Mouse (Mus musculus): Measurements from ENCODE around the gene Btg3. TPM values are rescaled to one million over a fixed set of nuclear protein-coding genes. Genes with fewer than 3 reads are reported as not detected.
A peak's percentile ranks its signal among the peaks of the same experiment; 100 is the strongest.

The Btg3 gene
- polyA plus RNA-seq, 1 experiment from 2014 or later, result 21.5 TPM

GRCm38 (mm10) chr16:78343792-78344191, 33.2 kb downstream of the Btg3 start:
- Histone ChIP-seq H3K27ac (replicated peaks) (0 out of 2 replicates have a peak overlapping the region, but pooled peaks have one; percentile 15), H3K9ac (replicated peaks) (no peak overlapping the region), H3K27me3 (replicated peaks) (no peaks in the 10 kb centered on the region), H3K9me3 (replicated peaks) (no peaks in the 10 kb centered on the region), H3K4me1 (peaks cover 2% of the 10 kb centered on the region; the same call in 1 of the 2 replicates), H3K4me2 (no peak overlapping the region), H3K36me3 (peaks cover 4% of the 10 kb centered on the region; the same call in 1 of the 2 replicates), H3K4me3 (replicated peaks) (no peak overlapping the region)
- 73% methylated on average over 6 of the region's 6 CpGs for WGBS
- ATAC-seq (ENCODE audit: low FRiP score), result no peak

- Histone ChIP-seq H3K27me3 (replicated peaks) (no peaks in the 10 kb centered on the region), H3K4me3 (replicated peaks) (no peak overlapping the region), H3K4me2 (no peak overlapping the region), H3K9ac (replicated peaks) (no peak overlapping the region), H3K36me3 (peaks cover 4% of the 10 kb centered on the region; the same call in 1 of the 2 replicates), H3K27ac (replicated peaks) (no peak overlapping the region), H3K4me1 (peaks cover 2% of the 10 kb centered on the region; the same call in 1 of the 2 replicates), H3K9me3 (replicated peaks) (no peaks in the 10 kb centered on the region)
- 92% methylated on average over 5 of the region's 5 CpGs for WGBS
- ATAC-seq (ENCODE audit: low FRiP score), result no peak
Measured at GRCm38 (mm10) chr16:78342767-78343166, 34.2 kb downstream of the Btg3 start.

DNA sequence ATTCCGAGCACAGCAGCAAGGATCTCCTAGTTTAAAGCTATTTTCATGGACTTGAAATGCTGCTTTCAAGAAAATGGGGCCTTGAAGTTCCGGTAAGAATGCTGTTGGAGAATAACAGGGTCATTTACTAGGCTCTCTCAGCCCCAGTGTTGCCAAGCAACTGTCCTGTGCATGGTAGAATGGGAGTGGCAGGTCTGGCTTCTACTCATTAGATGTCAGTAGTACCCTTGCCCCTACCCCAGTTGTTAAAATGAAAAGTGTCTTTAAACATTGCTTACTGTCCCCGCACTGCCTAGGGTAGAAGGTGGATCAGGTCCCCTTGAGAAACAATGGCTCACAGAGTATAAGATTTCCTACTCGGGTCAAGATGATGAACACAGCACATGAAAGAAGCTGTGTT, 35.6 kb downstream of the Btg3 start:
- no peaks in the 10 kb centered on the region for H3K27me3 ChIP-seq (replicated peaks)
- H3K4me1 ChIP-seq, result peaks cover 8% of the 10 kb centered on the region
- no peak overlapping the region for H3K27ac ChIP-seq (replicated peaks)
- peak; percentile 49; the same call in 1 of the 2 replicates for ATAC-seq (ENCODE audit: low FRiP score)
- H3K9ac ChIP-seq (replicated peaks), result no peak overlapping the region
- peaks cover 4% of the 10 kb centered on the region; the same call in 1 of the 2 replicates for H3K36me3 ChIP-seq
- 49% methylated on average over 4 of the region's 4 CpGs for WGBS
- H3K4me2 ChIP-seq, result no peak overlapping the region
- H3K9me3 ChIP-seq (replicated peaks), result no peaks in the 10 kb centered on the region
- H3K4me3 ChIP-seq (replicated peaks), result no peak overlapping the region

DNA sequence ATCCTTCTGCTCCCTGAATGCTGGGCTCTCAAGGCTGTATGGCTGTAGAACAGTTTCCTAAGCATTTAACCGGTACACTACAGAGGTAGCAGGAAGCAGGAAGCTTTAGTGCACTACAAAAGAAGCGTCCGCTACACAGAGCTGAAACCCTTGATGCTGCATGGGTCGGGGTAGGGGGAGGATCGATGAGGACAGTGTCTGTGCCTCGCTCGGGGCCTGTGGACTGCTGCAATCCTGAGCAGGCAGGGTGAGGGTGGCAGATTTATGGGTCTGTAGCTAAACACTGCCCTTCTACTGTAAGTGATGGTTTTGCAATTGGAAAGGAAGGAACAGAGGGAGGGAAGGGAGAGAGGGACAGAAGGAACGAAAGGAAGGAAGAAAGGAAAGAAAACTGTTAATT, 39.8 kb downstream of the Btg3 start:
- H3K4me2 ChIP-seq, result no peak overlapping the region
- peak; percentile 82 for ATAC-seq (ENCODE audit: low FRiP score)
- H3K4me1 ChIP-seq, result peaks cover 6% of the 10 kb centered on the region; the same call in 1 of the 2 replicates
- H3K27me3 ChIP-seq (replicated peaks), result no peaks in the 10 kb centered on the region
- 20% methylated on average over 8 of the region's 8 CpGs for WGBS
- H3K27ac ChIP-seq (replicated peaks), result 0 out of 2 replicates have a peak overlapping the region, but pooled peaks have one; percentile 34
- no peak overlapping the region for H3K9ac ChIP-seq (replicated peaks)
- peaks cover 41% of the 10 kb centered on the region for H3K36me3 ChIP-seq
- no peaks in the 10 kb centered on the region for H3K9me3 ChIP-seq (replicated peaks)
- H3K4me3 ChIP-seq (replicated peaks), result no peak overlapping the region

DNA sequence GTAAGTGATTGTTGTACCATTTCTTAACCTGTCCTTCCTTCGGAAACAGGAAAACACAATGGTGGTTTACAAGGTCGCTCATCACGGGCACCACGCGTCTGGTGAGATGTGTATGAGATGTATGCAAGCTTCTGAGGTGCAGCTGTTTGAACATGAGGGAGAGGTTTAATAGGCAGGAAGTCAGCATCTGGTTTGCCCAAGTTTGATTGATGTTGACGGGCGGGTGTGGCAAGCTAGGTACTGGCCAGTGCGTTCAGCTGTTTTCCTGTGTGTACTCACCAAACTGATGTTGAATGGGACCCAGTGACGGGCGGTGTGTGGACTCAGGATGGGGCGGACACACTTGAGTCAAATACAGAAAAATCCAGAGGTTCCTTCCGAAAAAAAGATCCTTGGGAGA, 49.0 kb downstream of the Btg3 start:
- Histone ChIP-seq H3K9me3 (replicated peaks) (no peaks in the 10 kb centered on the region), H3K4me2 (no peak overlapping the region), H3K36me3 (peaks cover 29% of the 10 kb centered on the region), H3K9ac (replicated peaks) (no peak overlapping the region), H3K4me1 (peaks cover 5% of the 10 kb centered on the region; the same call in 1 of the 2 replicates), H3K27me3 (replicated peaks) (no peaks in the 10 kb centered on the region), H3K27ac (replicated peaks) (no peak overlapping the region), H3K4me3 (replicated peaks) (no peak overlapping the region)
- 96% methylated on average over 12 of the region's 12 CpGs for WGBS
- no peak for ATAC-seq (ENCODE audit: low FRiP score)

DNA sequence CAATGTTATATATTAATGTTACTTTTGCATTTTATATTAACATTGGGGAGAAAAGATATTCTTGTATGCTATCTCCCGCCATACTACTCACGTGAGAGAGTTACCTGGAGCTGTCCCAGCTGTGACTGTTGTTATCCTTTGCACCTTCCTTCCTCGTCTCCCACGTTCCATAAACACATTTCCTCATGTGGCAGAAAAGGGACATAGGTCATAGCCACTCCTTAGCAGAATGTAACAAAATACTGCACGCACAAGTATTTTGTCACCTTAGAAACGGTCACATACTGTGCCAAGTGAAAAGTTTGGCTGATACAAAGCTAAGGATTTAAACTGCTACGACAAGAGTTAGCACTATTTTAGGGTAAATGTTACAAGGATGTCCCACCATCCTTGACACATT, 49.4 kb downstream of the Btg3 start:
- Histone ChIP-seq H3K36me3 (peaks cover 25% of the 10 kb centered on the region), H3K9ac (replicated peaks) (no peak overlapping the region), H3K9me3 (replicated peaks) (no peaks in the 10 kb centered on the region), H3K4me3 (replicated peaks) (no peak overlapping the region), H3K27ac (replicated peaks) (no peak overlapping the region), H3K4me1 (peaks cover 10% of the 10 kb centered on the region), H3K27me3 (replicated peaks) (no peaks in the 10 kb centered on the region), H3K4me2 (no peak overlapping the region)
- WGBS, result 92% methylated on average over 7 of the region's 7 CpGs
- ATAC-seq (ENCODE audit: low FRiP score), result no peak

DNA sequence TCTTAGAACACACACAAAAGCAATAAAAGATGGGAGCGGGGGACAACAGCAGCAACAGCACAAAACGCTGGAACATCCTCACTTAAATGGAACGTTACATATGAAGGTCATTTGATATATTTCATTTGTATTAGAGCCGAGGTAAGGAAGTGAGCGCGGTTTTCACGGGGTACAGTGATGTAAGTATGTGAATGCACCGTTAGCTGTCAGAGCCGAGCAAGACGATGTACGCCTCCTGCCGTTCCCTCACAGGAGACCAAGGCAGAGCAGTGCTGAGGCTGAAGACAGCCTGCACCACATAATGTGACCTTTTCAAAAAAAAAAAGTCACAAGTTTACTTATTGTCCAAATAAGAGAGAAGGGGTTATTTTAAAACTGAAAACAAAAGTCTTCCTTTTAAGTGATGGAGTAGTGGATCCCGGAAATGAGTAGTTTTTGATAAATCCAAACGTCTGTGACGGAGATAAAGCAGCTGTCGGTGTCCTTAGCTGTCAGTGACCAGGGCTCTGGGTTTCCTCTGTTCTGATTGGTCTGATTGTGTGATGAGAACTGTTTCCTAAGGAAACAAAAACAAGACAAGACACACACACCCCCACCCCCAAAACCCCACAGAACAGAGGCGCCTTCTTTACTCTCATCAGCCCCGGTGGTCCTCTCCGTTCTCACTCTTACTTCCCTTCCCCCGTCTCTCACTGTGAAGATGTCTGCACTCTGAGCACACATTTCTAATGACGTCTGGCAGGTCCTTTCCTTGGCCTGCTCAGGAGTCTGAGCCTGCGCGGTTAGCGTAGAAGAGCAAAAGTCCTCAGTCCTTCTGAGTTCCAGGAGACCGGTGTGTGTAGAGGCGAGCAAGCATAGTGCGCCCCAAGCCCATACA, 50.8 kb downstream of the Btg3 start:
- no peaks in the 10 kb centered on the region for H3K27me3 ChIP-seq (replicated peaks)
- no peak overlapping the region for H3K27ac ChIP-seq (replicated peaks)
- H3K9me3 ChIP-seq (replicated peaks), result no peaks in the 10 kb centered on the region
- H3K4me3 ChIP-seq (replicated peaks), result no peak overlapping the region
- H3K9ac ChIP-seq (replicated peaks), result no peak overlapping the region
- H3K4me1 ChIP-seq, result peaks cover 22% of the 10 kb centered on the region
- ATAC-seq (ENCODE audit: low FRiP score), result no peak
- 82% methylated on average over 27 of the region's 27 CpGs for WGBS
- no peak overlapping the region for H3K4me2 ChIP-seq
- H3K36me3 ChIP-seq, result peaks cover 24% of the 10 kb centered on the region

DNA sequence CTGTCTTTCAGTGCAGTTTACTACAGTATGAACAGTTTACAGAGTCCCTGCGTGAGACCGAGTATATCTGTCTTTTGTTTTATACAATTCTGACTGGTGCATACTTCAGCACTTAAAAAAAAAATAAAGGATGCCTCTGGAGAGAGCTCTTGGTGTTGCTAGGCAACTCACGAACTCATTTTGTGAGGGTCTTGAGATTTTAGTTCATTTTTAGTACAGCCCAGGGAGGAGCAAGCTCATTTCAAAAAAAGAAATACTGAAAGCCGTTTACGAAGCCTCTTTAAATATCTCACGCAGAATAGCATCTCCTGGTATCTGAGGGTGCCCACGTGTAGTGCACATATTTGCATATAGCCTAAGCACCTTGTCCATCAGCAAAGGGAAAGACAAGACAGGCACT, 54.9 kb downstream of the Btg3 start:
- H3K4me1 ChIP-seq, result peaks cover 39% of the 10 kb centered on the region
- H3K4me2 ChIP-seq, result peak overlapping the region; percentile 38
- H3K9ac ChIP-seq (replicated peaks), result no peak overlapping the region
- peak overlapping the region; percentile 39 for H3K27ac ChIP-seq (replicated peaks)
- peaks cover 8% of the 10 kb centered on the region for H3K36me3 ChIP-seq
- no peaks in the 10 kb centered on the region for H3K27me3 ChIP-seq (replicated peaks)
- ATAC-seq (ENCODE audit: low FRiP score), result peak; percentile 67
- 13% methylated on average over 7 of the region's 7 CpGs for WGBS
- no peak overlapping the region for H3K4me3 ChIP-seq (replicated peaks)
- H3K9me3 ChIP-seq (replicated peaks), result no peaks in the 10 kb centered on the region

- H3K36me3 ChIP-seq, result peaks cover 4% of the 10 kb centered on the region; the same call in 1 of the 2 replicates
- no peaks in the 10 kb centered on the region for H3K27me3 ChIP-seq (replicated peaks)
- no peak overlapping the region for H3K4me3 ChIP-seq (replicated peaks)
- H3K4me1 ChIP-seq, result peaks cover 39% of the 10 kb centered on the region
- WGBS, result 8% methylated on average over 7 of the region's 7 CpGs
- H3K9ac ChIP-seq (replicated peaks), result no peak overlapping the region
- H3K27ac ChIP-seq (replicated peaks), result peak overlapping the region; percentile 30; the same call in 1 of the 2 replicates
- no peaks in the 10 kb centered on the region for H3K9me3 ChIP-seq (replicated peaks)
- ATAC-seq (ENCODE audit: low FRiP score), result 0 out of 2 replicates have a peak, but pooled peaks have one; percentile 32
- peak overlapping the region; percentile 38 for H3K4me2 ChIP-seq
Measured at GRCm38 (mm10) chr16:78321559-78321958, 55.4 kb downstream of the Btg3 start.

DNA sequence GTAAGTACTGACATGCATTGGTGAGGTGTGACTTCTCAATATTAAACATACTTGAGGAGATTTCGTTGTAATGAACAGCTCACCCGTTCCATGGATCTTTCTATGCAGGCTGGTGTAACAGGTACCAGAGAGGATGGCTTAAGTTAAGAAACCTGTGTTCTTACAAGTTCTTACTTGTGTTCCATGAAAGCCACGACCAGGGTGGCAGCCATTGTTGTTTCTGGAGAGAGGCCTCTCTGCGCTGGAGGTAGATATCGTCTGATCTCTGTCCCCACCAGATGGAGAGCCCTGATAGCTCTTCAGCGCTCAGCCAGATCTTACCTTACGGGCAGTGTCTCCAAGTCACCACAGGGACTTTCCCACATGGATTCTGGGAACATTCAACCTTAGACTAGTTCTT, 57.3 kb downstream of the Btg3 start:
- Histone ChIP-seq H3K9ac (replicated peaks) (no peak overlapping the region), H3K4me2 (no peak overlapping the region), H3K9me3 (replicated peaks) (no peaks in the 10 kb centered on the region), H3K36me3 (no peaks in the 10 kb centered on the region), H3K4me1 (peaks cover 42% of the 10 kb centered on the region), H3K27ac (replicated peaks) (no peak overlapping the region), H3K27me3 (replicated peaks) (no peaks in the 10 kb centered on the region), H3K4me3 (replicated peaks) (no peak overlapping the region)
- WGBS, result 81% methylated on average over 7 of the region's 7 CpGs
- ATAC-seq (ENCODE audit: low FRiP score), result no peak

DNA sequence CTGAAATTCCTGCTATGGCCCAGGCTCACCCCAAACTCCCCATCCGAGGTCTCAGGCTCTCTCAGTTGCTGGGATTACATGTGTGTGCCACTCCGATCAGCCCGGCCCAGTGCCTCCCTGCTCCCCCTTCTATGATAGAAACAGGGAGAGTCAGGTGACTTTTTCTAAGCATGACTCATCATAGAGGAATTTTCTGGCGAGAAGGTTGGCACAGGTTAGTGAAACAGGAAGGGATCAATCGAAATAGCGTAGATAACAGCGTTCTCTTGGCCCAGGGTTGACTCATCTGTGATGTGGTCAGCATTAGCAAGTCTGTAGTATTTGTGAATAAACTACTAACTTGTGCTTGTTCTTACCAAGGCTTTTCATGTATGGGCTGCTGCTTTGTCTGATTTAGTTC, 59.0 kb downstream of the Btg3 start:
- 88% methylated on average over 7 of the region's 7 CpGs for WGBS
- Histone ChIP-seq H3K36me3 (no peaks in the 10 kb centered on the region), H3K4me3 (replicated peaks) (no peak overlapping the region), H3K27ac (replicated peaks) (no peak overlapping the region), H3K9me3 (replicated peaks) (no peaks in the 10 kb centered on the region), H3K4me1 (peaks cover 54% of the 10 kb centered on the region), H3K4me2 (no peak overlapping the region), H3K27me3 (replicated peaks) (no peaks in the 10 kb centered on the region), H3K9ac (replicated peaks) (no peak overlapping the region)
- ATAC-seq (ENCODE audit: low FRiP score), result no peak

DNA sequence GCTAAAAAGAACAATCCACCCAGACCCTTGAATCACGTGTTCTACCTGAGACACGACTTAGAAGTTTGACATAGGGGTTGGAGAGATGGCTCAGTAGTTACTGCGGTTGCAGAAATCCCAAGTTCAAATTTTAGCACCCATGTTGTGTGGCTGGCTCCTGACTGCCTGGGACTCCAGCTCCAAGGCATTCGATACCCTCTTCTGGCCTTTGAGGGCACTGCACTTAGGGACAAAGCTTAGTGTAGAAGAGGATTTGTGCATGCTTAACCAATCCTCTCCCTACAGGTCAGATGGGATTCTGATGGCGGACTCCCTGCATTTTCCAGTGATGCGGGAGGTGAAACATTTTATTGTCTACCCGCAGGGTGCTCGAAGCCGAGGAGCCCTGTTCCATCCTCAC, 60.1 kb downstream of the Btg3 start:
- H3K27ac ChIP-seq (replicated peaks), result no peak overlapping the region
- WGBS, result 85% methylated on average over 9 of the region's 9 CpGs
- H3K9me3 ChIP-seq (replicated peaks), result no peaks in the 10 kb centered on the region
- H3K36me3 ChIP-seq, result no peaks in the 10 kb centered on the region
- no peak for ATAC-seq (ENCODE audit: low FRiP score)
- no peak overlapping the region for H3K4me2 ChIP-seq
- no peak overlapping the region for H3K9ac ChIP-seq (replicated peaks)
- H3K27me3 ChIP-seq (replicated peaks), result no peaks in the 10 kb centered on the region
- H3K4me1 ChIP-seq, result peaks cover 49% of the 10 kb centered on the region
- H3K4me3 ChIP-seq (replicated peaks), result no peak overlapping the region
